31 mouse cellular contexts compared by ENCODE assay signal in genomic region chr17:48493582-48493981, GRCm38 (mm10). TPM values are rescaled to one million over a fixed set of nuclear protein-coding genes. Genes with fewer than 3 reads are reported as not detected.
A peak's percentile ranks its signal among the peaks of the same experiment; 100 is the strongest.
DNase-seq lines count a peak whose midpoint lies in the region; ATAC-seq and TF ChIP-seq lines count a peak whose summit lies in the region.
"Had no signal": no experiment of that assay in that cellular context is flagged by ENCODE, and none has a peak within 500 bp of the region (broad histone marks: within the 10 kb centered on the region; RNA-seq: fewer than 3 reads in every experiment).

No protein-coding gene starts in this region.

- WGBS in lung, postnatal 0 days: 39% methylated on average over 7 of the region's 7 CpGs
- 29% methylated on average over 7 of the region's 7 CpGs for WGBS in lung, adult 2 months
- WGBS in intestine, postnatal 0 days: 28% methylated on average over 7 of the region's 7 CpGs

- no peak for TF ChIP-seq POLR2A in lung, adult 2 months (IDR thresholded peaks at IDR 0.05; ENCODE audit: borderline replicate concordance, extremely low read depth, low read depth, low read length)

- no peak overlapping the region for H3K4me3 ChIP-seq in lung, postnatal 0 days (ENCODE audit: low read depth, low read length)
- no peak overlapping the region for H3K4me3 ChIP-seq in lung, adult 2 months (replicated peaks; ENCODE audit: extremely low read depth, low read depth, low read length)
- H3K4me3 ChIP-seq in intestine, postnatal 0 days (ENCODE audit: low read depth, low read length): no peak overlapping the region
- H3K4me3 ChIP-seq: embryonic facial prominence, embryonic 12.5 days; forebrain, embryonic 10.5 days; hindbrain, embryonic 13.5 days; liver, embryonic 12.5 days; myocyte had no signal

- H3K9me3 ChIP-seq in lung, postnatal 0 days (ENCODE audit: low read length): no peaks in the 10 kb centered on the region
- H3K9me3 ChIP-seq in intestine, postnatal 0 days (ENCODE audit: control insufficient read depth): no peaks in the 10 kb centered on the region
- H3K9me3 ChIP-seq: embryonic facial prominence, embryonic 12.5 days; forebrain, embryonic 10.5 days; G1E; hindbrain, embryonic 13.5 days; liver, embryonic 12.5 days had no signal

- H3K4me2 ChIP-seq in lung, postnatal 0 days (replicated peaks; ENCODE audit: low read depth, low read length): no peak overlapping the region
- no peak overlapping the region for H3K4me2 ChIP-seq in intestine, postnatal 0 days (replicated peaks; ENCODE audit: low read depth)
- H3K4me2 ChIP-seq: embryonic facial prominence, embryonic 12.5 days; hindbrain, embryonic 13.5 days; liver, embryonic 12.5 days had no signal

- no peaks in the 10 kb centered on the region for H3K36me3 ChIP-seq in lung, postnatal 0 days (ENCODE audit: insufficient read depth, low read length)
- no peaks in the 10 kb centered on the region for H3K36me3 ChIP-seq in intestine, postnatal 0 days (ENCODE audit: control insufficient read depth, insufficient read depth)
- H3K36me3 ChIP-seq: embryonic facial prominence, embryonic 12.5 days; forebrain, embryonic 10.5 days; G1E; hindbrain, embryonic 13.5 days; liver, embryonic 12.5 days had no signal

- TF ChIP-seq EP300 in lung, postnatal 0 days (IDR thresholded peaks at IDR 0.05): no peak

- H3K9ac ChIP-seq in lung, postnatal 0 days (replicated peaks; ENCODE audit: low read depth): no peak overlapping the region
- H3K9ac ChIP-seq in intestine, postnatal 0 days (ENCODE audit: low read depth, low read length): no peak overlapping the region
- H3K9ac ChIP-seq: embryonic facial prominence, embryonic 12.5 days; hindbrain, embryonic 13.5 days; liver, embryonic 12.5 days; liver, postnatal 0 days had no signal

- DNase-seq in lung, postnatal 0 days (ENCODE audit: low spot score): peak; percentile 16
- no peak for DNase-seq in lung, adult 2 months
- peak; percentile 15 for DNase-seq in retina, embryonic 14.5 days (ENCODE audit: low spot score)
- DNase-seq in retina, postnatal 1 day: no peak
- DNase-seq in ZHBTc4 (ENCODE audit: low read depth, low spot score): peak; percentile 81
- no peak for DNase-seq in cerebellum, adult 9-11 months
- DNase-seq: B cell, adult 2 months; cerebellum, adult 8-10 months; cerebellum, postnatal 36 days; gastrocnemius, postnatal 14 days; heart, postnatal 36 days; kidney, adult 8-10 months; kidney, postnatal 4 days; layer of hippocampus, postnatal 36 days; left cerebral cortex, postnatal 4 days; liver, postnatal 0 days; lung, postnatal 10 days; right cerebral cortex, postnatal 4 days; thymus, postnatal 4 days had no signal

- TF ChIP-seq CTCF in lung, postnatal 0 days (IDR thresholded peaks at IDR 0.05): no peak
- no peak for TF ChIP-seq CTCF in lung, adult 2 months (IDR thresholded peaks at IDR 0.05; ENCODE audit: insufficient read depth, low read length)
- no peak for TF ChIP-seq CTCF in intestine, postnatal 0 days (IDR thresholded peaks at IDR 0.05; ENCODE audit: low read depth)

- ATAC-seq in lung, postnatal 0 days: no peak
- peak; percentile 63 for ATAC-seq in intestine, postnatal 0 days
- ATAC-seq: activated CD4-positive, CD25-positive, alpha-beta regulatory T cell, adult 4 months; liver, embryonic 12.5 days; liver, postnatal 0 days had no signal

- no peaks in the 10 kb centered on the region for H3K27me3 ChIP-seq in lung, postnatal 0 days (replicated peaks; ENCODE audit: insufficient read depth, low read length)
- H3K27me3 ChIP-seq in intestine, postnatal 0 days (replicated peaks; ENCODE audit: control insufficient read depth, insufficient read depth, low read length): no peaks in the 10 kb centered on the region
- H3K27me3 ChIP-seq: embryonic facial prominence, embryonic 12.5 days; hindbrain, embryonic 13.5 days had no signal

- H3K4me1 ChIP-seq in lung, postnatal 0 days (ENCODE audit: insufficient read depth, low read depth, low read length): no peaks in the 10 kb centered on the region
- H3K4me1 ChIP-seq in lung, adult 2 months (ENCODE audit: control insufficient read depth, insufficient read depth, low read length): no peaks in the 10 kb centered on the region
- H3K4me1 ChIP-seq in intestine, postnatal 0 days (replicated peaks; ENCODE audit: control insufficient read depth, insufficient read depth, low read length): no peaks in the 10 kb centered on the region; the same call in 1 of the 2 replicates
- H3K4me1 ChIP-seq: embryonic facial prominence, embryonic 12.5 days; forebrain, embryonic 10.5 days; hindbrain, embryonic 13.5 days; liver, embryonic 12.5 days had no signal

- H3K27ac ChIP-seq in lung, postnatal 0 days (ENCODE audit: low read length): no peak overlapping the region
- H3K27ac ChIP-seq in intestine, postnatal 0 days (ENCODE audit: low read depth, low read length): no peak overlapping the region
- H3K27ac ChIP-seq: embryonic facial prominence, embryonic 12.5 days; forebrain, embryonic 10.5 days; hindbrain, embryonic 13.5 days; kidney, postnatal 0 days; liver, embryonic 12.5 days; macrophage had no signal

RNA-seq across cellular contexts. Expression of gene Unc5cl, which starts 38.9 kb away (rescaled TPM):
- polyA plus RNA-seq in lung, postnatal 0 days (2015; fragmentation: Nextera tagmentation; extraction: Ambion mirVana): 0.44 and 0.69 TPM in 2 replicates
- polyA plus RNA-seq in lung, adult 2 months (2012; rRNA removed): 0.85 and 1.1 TPM in 2 replicates
- polyA plus RNA-seq in intestine, postnatal 0 days (2015; fragmentation: Nextera tagmentation; extraction: Ambion mirVana): 26.7 and 28.4 TPM in 2 replicates
- polyA plus RNA-seq: adrenal gland, adult 2 months; macrophage; myocyte had no signal

RNA-seq across cellular contexts. Expression of gene Tspo2, which starts 42.3 kb away (rescaled TPM):
- 2.0 and 3.1 TPM in 2 replicates for polyA plus RNA-seq in lung, postnatal 0 days (2015; fragmentation: Nextera tagmentation; extraction: Ambion mirVana)
- polyA plus RNA-seq in lung, adult 2 months (2012; rRNA removed): 0.24 and 1.3 TPM in 2 replicates
- polyA plus RNA-seq in intestine, postnatal 0 days (2015; fragmentation: Nextera tagmentation; extraction: Ambion mirVana): 0.48 and 1.3 TPM in 2 replicates
- polyA plus RNA-seq: adrenal gland, adult 2 months; forebrain, embryonic 10.5 days; macrophage; myocyte; testis, adult 2 months had no signal

Comparison
In these comparisons a context has a peak if more than half of its experiments do, and no peak if none do; other contexts are left out.
1. DNase-seq: peak in lung, postnatal 0 days (single experiment), retina, embryonic 14.5 days (single experiment) and ZHBTc4 (single experiment); none in lung, adult 2 months (single experiment), retina, postnatal 1 day (single experiment) and cerebellum, adult 9-11 months (single experiment).
2. RNA of gene Unc5cl, which starts 38.9 kb away (polyA plus RNA-seq): 26.7 to 28.4 TPM in intestine, postnatal 0 days; 0.85 to 1.1 TPM in lung, adult 2 months and 0.44 to 0.69 TPM in lung, postnatal 0 days; every median in the first group is over 10 times any median in the second.